Mouse (Mus musculus) cerebellum, adult 9-10 months (tissue): ENCODE results near the gene Cacul1.

ENCODE experiments used
- DNase-seq: peaks from one replicate; pipeline ENCODE4 v3.0.0; 2022

Gene Cacul1

GRCm38 (mm10) chr19:60529302-60529701 is 51.5 kb downstream of the Cacul1 start:
- no peak for DNase-seq

DNA sequence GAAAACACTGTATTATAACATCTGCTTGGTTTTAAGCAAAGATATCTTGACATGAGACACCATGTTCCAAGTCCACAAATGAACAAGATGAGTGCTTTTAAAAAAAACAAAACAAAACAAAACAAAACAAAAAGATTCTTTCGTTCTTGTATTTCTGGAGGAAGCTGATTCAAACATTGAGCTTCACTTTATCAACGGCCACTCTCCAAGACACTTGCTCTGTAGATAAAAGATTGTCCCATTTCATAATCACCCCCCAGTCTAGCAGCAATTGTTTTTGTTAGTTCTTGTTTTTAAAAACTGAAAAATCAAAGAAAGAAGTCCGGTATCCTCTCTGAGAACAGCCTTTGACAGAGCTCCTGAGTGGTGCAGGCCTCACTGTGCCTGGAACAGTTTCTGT is 52.2 kb downstream of the Cacul1 start:
- no peak for DNase-seq

DNA sequence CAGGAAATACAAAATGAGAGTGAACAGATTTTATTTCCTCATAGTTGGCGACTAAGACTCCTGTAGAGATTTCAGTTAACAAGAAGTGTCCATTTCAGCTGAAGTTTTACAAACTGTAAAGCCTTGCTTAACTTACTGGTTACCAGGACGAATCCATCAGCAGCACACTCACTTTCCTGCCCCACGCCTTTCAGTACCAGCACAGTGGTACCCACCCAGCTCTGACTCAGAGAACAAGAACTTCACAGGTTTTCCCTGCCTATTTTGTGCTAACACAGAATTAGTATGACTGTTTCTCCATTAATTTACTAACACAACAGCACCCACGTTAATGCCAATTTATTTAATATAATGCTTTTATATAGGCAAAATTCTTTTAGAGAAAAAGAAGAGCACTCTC is 53.9 kb downstream of the Cacul1 start:
- no peak for DNase-seq

GRCm38 (mm10) chr19:60525086-60525485 is 55.7 kb downstream of the Cacul1 start:
- no peak for DNase-seq

DNA sequence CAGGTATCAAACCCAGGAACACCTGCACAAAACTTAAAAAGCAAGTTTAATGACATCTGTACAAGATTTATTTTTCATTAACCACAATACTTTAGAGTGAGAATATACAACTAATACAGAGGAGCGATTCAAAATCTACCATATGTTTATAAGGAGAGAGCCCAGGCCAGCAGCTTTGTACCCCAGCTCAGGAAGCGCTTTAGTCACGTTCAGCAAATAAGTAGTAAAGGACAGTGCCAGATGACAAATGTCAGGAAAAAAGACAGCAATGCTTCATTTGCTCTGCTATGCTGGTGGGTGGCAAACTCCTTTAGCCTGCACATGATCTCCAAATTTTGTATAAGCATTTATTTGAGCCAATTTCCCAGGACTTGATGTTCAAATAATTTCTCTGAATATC is 56.1 kb downstream of the Cacul1 start:
- DNase-seq, result no peak

DNA sequence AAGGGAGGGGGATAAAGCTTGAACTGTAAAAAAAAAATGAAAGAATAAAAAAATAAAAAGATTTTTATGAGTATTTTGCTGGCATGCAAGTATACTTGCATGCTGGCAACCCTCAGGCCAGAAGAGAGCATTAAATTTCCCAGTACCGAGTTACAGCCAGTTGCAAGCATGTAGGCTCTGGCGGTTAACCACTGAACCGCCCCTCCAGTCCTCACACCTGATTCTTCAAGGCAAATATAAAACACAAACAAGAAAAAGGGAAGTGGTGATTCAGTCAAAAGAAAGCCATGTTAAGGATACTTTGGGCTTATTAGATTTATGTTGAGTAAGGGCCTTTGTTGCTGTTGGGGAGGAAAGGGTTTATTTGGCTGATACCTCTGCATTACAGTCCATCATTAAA is 60.7 kb downstream of the Cacul1 start:
- no peak for DNase-seq

- no peak for DNase-seq
Observed at GRCm38 (mm10) chr19:60515064-60515463, 65.8 kb downstream of the Cacul1 start.

GRCm38 (mm10) chr19:60513431-60513830 is 67.4 kb downstream of the Cacul1 start:
- no peak for DNase-seq

GRCm38 (mm10) chr19:60500209-60500608 is 80.6 kb downstream of the Cacul1 start:
- no peak for DNase-seq

GRCm38 (mm10) chr19:60497171-60497570 is 83.7 kb downstream of the Cacul1 start:
- no peak for DNase-seq

- no peak for DNase-seq
Observed at GRCm38 (mm10) chr19:60495772-60496171, 85.1 kb downstream of the Cacul1 start.

DNA sequence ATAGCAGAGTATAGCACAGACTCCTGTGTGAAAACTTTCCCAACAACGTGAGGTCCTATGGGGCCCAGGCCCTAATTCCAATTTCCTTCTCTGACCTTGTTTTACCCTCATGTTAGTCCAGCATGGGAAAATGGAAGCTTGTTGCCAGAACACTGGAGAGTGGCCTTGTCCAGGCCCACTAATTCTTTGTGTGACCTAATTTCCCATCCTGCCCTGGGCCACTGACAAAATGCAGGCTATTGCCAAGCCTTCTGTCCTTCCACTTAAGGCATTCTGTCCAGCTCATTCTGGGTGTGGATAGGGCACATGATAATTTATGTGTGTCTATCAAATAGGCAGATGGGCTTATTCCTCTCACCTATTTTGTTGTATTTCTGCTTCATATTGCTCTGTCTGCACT is 91.3 kb downstream of the Cacul1 start:
- DNase-seq, result peak; percentile 17

GRCm38 (mm10) chr19:60485261-60485660 is 95.6 kb downstream of the Cacul1 start:
- no peak for DNase-seq

DNA sequence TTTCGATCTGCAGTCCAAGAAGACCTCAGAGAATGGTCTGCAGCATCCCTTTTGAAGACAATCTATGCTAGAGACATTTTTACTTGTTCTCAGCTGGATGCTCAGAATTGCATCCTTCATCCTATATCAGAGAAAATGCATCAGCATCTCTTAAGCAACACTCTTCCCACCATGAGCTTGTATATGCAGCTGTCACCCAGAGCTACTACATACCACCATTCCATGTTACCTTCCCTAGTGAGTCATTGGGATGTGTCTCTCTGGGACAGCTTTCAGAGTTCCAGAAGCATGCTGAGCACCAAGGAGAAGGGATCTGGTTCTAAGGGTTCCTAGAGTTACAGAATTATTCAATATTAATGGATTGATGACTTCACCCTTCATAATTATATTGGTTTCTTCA is 102.0 kb downstream of the Cacul1 start:
- DNase-seq, result no peak

DNA sequence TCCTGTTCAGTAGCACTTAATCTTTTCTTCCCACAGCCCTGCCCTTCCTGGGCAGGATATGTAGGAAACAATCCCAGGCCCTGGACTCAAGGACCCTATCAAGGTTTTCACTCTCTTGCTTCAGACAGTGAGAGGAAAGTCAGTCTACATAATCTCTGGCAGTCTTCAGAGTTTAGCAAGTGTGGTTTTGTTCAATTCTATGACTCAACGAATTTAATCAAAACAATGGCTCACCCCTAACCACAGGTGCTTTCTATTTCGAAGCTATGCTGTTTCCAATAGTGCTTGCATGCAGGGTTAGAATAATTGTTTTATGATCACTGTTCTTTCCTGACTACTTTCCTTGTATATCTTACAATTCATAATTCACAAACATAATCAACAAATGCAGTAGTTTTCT is 103.0 kb downstream of the Cacul1 start:
- no peak for DNase-seq
